Mouse (Mus musculus) testis, adult 2 months (tissue): ENCODE measurements around the gene Nck2.

Experiments used
- CTCF ChIP-seq: fragments of 200-500 bp; IDR thresholded peaks from 2 replicates; pipeline ENCODE4 v1.5.1; 2012; ENCODE audit warnings: low read depth, mild to moderate bottlenecking, inconsistent platforms, low read length, moderate library complexity; ENCODE audit not compliant: control insufficient read depth, insufficient read depth, insufficient replicate concordance
- POLR2A ChIP-seq: fragments of 200-500 bp; IDR thresholded peaks from 2 replicates; pipeline ENCODE4 v1.6.1; 2012; ENCODE audit warnings: low read depth, mild to moderate bottlenecking, inconsistent platforms, low read length, moderate library complexity; ENCODE audit not compliant: control insufficient read depth

- TF ChIP-seq POLR2A = no peak
- TF ChIP-seq CTCF = no peak
Measured at GRCm38 (mm10) chr1:43467656-43468055, 23.3 kb downstream of the Nck2 start.
